Mouse (Mus musculus) spleen, adult 18-20 months (tissue): ENCODE measurements around the gene Stub1.

Experiments used
- DNase-seq, 2 experiments: peaks; one replicate each; pipeline ENCODE4 v3.0.0; 2022; ENCODE audit warnings: mixed read lengths in 2 of 2

The Stub1 gene

DNA sequence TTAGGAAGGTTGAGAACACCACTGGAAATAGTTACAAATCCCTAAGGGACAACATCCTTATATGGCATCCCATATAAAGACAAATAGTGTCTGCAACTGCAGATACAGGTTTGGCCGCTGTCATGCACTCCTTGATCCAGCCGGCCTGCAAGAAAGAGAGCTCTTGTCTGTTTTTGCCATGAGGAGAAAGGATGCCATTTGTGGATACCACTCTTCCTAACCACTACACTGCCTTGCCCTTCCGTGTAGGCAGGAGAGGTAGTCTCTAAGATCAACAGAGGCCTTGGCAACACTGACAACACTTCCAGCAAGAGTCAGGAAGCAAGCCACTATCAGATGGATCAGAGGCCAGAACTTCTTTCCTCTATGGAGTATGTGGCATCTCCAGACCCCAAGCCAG lies 46.9 kb downstream of the Stub1 start, which contains the start of gene Ccdc78:
Gene Ccdc78 (plus strand): TSS at position 301 of the 400 bp plus-strand sequence.
- DNase-seq, result no peak

DNA sequence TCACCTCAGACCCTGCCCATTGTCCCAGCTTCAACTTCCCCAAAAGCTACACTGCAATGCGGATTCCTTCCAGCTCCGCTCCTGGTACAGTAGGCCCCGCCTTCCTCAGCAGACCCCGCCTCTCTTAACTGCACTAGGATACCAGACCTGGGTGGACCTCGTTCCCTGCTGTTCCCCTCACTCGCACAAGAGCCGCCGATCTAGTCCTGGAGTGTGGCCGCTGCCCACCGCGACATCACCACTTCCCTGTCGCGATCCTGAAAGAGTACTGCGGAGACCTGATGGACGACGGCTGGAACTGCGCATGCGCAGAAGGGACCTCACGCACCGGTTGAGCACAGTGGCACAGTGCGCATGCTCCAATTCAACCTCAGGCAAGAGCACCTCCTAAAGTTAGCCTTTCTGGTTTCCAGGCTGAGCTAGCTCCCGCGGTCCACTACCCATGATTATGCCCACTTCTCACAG lies 47.9 kb downstream of the Stub1 start, which contains the start of gene Haghl:
Gene Haghl (minus strand): TSS at position 393 of the 465 bp plus-strand sequence.
- peak; percentile 87 to 94 for DNase-seq

DNA sequence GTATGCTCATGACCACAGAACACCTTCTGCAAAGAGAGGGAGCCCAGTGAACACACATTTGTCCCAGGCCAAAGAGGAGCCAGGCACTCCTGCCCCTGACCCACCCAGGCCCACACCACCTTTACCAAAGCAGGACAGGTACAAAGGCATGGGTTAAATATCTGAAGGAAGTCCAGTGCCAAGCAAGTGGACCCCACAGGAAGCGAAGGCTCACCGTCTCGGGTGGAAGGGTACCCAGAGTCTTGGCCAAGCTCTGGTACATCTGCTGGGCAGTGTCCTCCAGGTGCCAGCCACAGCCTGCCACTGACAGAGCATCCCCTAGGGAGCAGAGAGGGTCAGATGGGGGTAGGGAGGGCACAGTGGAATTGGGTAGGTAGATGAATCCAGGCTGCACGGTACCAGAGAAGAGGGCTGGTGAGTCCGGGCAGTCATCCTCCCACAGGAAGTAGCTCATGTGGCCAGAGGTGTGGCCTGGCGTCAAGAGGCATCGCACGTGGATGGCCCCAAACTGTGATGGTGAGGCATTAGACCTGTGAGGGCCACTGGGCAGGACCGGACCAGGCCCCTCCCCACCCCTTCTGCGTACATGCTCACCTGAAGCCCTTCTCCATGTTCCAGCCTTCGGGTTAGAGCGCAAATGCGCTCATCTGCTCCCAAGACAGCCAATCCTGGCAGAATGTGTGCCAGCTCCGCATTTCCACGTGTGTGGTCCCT lies 49.2 kb downstream of the Stub1 start:
- no peak for DNase-seq

DNA sequence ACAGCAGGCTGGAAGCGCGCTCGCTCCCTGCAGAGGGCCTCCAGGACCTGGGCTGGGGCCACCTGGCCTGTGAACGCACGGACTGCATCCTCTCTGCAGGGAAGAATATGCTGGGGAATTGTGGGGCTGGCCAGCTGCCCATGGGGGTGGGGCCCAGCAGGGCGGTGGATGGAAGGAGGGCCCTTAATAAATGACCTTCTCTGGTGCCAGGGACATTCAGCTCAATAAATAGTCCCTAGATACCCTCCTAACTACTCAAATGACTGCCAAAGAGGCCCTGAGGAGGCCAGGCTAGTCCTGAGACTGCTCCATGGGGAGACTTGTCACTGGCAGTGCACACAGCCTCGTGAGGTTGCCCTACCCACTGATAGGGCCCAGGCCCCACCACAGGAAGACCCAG lies 50.1 kb downstream of the Stub1 start:
- no peak for DNase-seq

DNA sequence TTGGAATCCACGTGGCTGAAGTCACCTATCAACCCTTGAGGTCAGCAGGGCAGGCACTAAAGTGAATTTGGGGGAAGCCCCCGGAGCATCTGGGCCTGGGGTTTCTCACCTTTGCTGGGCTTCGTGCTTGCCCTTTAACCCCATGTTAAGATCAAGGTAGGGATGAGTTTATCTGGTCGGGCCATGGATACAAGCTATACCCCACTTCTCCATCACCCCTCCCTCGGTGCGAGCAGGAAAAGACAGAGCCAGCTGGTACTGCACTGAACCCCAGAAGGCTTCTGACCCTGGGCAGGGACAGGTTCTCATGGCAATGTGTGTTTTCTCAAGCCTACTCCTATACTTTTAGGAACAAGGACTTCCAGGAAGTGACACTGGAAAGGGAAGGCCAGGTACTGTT lies 51.9 kb downstream of the Stub1 start:
- no peak for DNase-seq
